In genomic region chr8:69271203-69271554, GRCm38 (mm10) we compare ENCODE assay signal across 8 mouse cellular contexts. TPM values are rescaled to one million over a fixed set of nuclear protein-coding genes. Genes with fewer than 3 reads are reported as not detected.
DNase-seq lines count a peak whose midpoint lies in the region; ATAC-seq and TF ChIP-seq lines count a peak whose summit lies in the region.

No protein-coding gene starts in this region.

- no peaks in the 10 kb centered on the region; the same call in 1 of the 2 replicates for H3K4me1 ChIP-seq in cerebellum, adult 2 months (ENCODE audit: control insufficient read depth, insufficient read depth, low read length)
- H3K4me1 ChIP-seq in neural tube, embryonic 11.5 days (ENCODE audit: control insufficient read depth, insufficient read depth, low read length), result peaks cover 4% of the 10 kb centered on the region; the same call in 1 of the 2 replicates
- peaks cover 11% of the 10 kb centered on the region for H3K4me1 ChIP-seq in limb, embryonic 15.5 days
- H3K4me1 ChIP-seq in stomach, embryonic 16.5 days (ENCODE audit: control insufficient read depth, insufficient read depth, low read length), result 0 out of 2 replicates have a peak, but pooled peaks cover 5% of the 10 kb centered on the region

- H3K9me3 ChIP-seq in neural tube, embryonic 11.5 days (ENCODE audit: control insufficient read depth, low read length), result no peaks in the 10 kb centered on the region
- H3K9me3 ChIP-seq in limb, embryonic 15.5 days, result no peaks in the 10 kb centered on the region
- 0 out of 2 replicates have a peak, but pooled peaks cover 6% of the 10 kb centered on the region for H3K9me3 ChIP-seq in stomach, embryonic 16.5 days (replicated peaks; ENCODE audit: control insufficient read depth, low read length)

- peak; percentile 86 for ATAC-seq in neural tube, embryonic 11.5 days (ENCODE audit: insufficient read depth, low FRiP score, low TSS enrichment)
- peak; percentile 72 for ATAC-seq in limb, embryonic 15.5 days (ENCODE audit: insufficient number of reproducible peaks, low FRiP score, low TSS enrichment, low read depth)
- peak; percentile 68 for ATAC-seq in stomach, embryonic 16.5 days (ENCODE audit: insufficient read depth, low FRiP score)

- no peaks in the 10 kb centered on the region for H3K27me3 ChIP-seq in cerebellum, adult 2 months (ENCODE audit: control insufficient read depth, insufficient read depth, low read length)
- H3K27me3 ChIP-seq in neural tube, embryonic 11.5 days (ENCODE audit: control insufficient read depth, insufficient read depth, low read length), result no peaks in the 10 kb centered on the region
- H3K27me3 ChIP-seq in limb, embryonic 15.5 days, result no peaks in the 10 kb centered on the region
- no peaks in the 10 kb centered on the region for H3K27me3 ChIP-seq in stomach, embryonic 16.5 days (ENCODE audit: control insufficient read depth, insufficient read depth, low read length)

- H3K36me3 ChIP-seq in neural tube, embryonic 11.5 days (ENCODE audit: control insufficient read depth, insufficient read depth, low read length), result no peaks in the 10 kb centered on the region
- H3K36me3 ChIP-seq in limb, embryonic 15.5 days, result peaks cover 5% of the 10 kb centered on the region; the same call in 1 of the 2 replicates
- H3K36me3 ChIP-seq in stomach, embryonic 16.5 days (ENCODE audit: control insufficient read depth, insufficient read depth, low read length), result peaks cover 7% of the 10 kb centered on the region; the same call in 1 of the 2 replicates

- peak overlapping the region; percentile 76 for H3K27ac ChIP-seq in cerebellum, adult 2 months (ENCODE audit: insufficient read depth, low read length)
- 0 out of 2 replicates have a peak overlapping the region, but pooled peaks have one; percentile 40 for H3K27ac ChIP-seq in neural tube, embryonic 11.5 days (ENCODE audit: low read depth, low read length)
- peak overlapping the region; percentile 69; the same call in 1 of the 2 replicates for H3K27ac ChIP-seq in limb, embryonic 15.5 days
- H3K27ac ChIP-seq in stomach, embryonic 16.5 days (ENCODE audit: low read length), result peak overlapping the region; percentile 63

- H3K9ac ChIP-seq in neural tube, embryonic 11.5 days (ENCODE audit: low read length), result peak overlapping the region; percentile 81
- peak overlapping the region; percentile 43 for H3K9ac ChIP-seq in limb, embryonic 15.5 days
- peak overlapping the region; percentile 78 for H3K9ac ChIP-seq in stomach, embryonic 16.5 days (ENCODE audit: low read length)

- DNase-seq in cerebellum, adult 2 months, result no peak
- no peak for DNase-seq in cerebellum, adult 9-11 months
- DNase-seq in neural tube, embryonic 11.5 days (ENCODE audit: low spot score), result no peak
- DNase-seq in neural tube, embryonic 10.5 days (ENCODE audit: extremely low spot score, low spot score), result no peak
- DNase-seq in embryo, embryonic 10.5 days (ENCODE audit: low spot score), result no peak
- no peak for DNase-seq in right cerebral cortex, adult 2 months (ENCODE audit: low spot score in 2 of 2)

- TF ChIP-seq POLR2A in cerebellum, adult 2 months (IDR thresholded peaks at IDR 0.05; ENCODE audit: borderline replicate concordance, insufficient read depth, low read length), result no peak

- WGBS in cerebellum, adult 2 months, result 11% methylated on average over 6 of the region's 6 CpGs
- WGBS in neural tube, embryonic 11.5 days, result 20% methylated on average over 6 of the region's 6 CpGs
- WGBS in limb, embryonic 15.5 days, result 12% methylated on average over 6 of the region's 6 CpGs
- WGBS in stomach, embryonic 16.5 days, result 10% methylated on average over 6 of the region's 6 CpGs

- peak overlapping the region; percentile 94 for H3K4me3 ChIP-seq in cerebellum, adult 2 months (replicated peaks; ENCODE audit: insufficient read depth, low read depth, low read length)
- H3K4me3 ChIP-seq in neural tube, embryonic 11.5 days (ENCODE audit: low read depth, low read length), result peak overlapping the region; percentile 55
- peak overlapping the region; percentile 50 for H3K4me3 ChIP-seq in limb, embryonic 15.5 days
- peak overlapping the region; percentile 67 for H3K4me3 ChIP-seq in stomach, embryonic 16.5 days (replicated peaks; ENCODE audit: low read length)

- peak overlapping the region; percentile 46 for H3K4me2 ChIP-seq in neural tube, embryonic 11.5 days (ENCODE audit: low read depth)
- H3K4me2 ChIP-seq in limb, embryonic 15.5 days, result peak overlapping the region; percentile 57
- peak overlapping the region; percentile 66 for H3K4me2 ChIP-seq in stomach, embryonic 16.5 days (ENCODE audit: low read depth, low read length)

- no peak for TF ChIP-seq CTCF in cerebellum, adult 2 months (IDR thresholded peaks at IDR 0.05; ENCODE audit: borderline replicate concordance, insufficient read depth, low read depth, low read length)

RNA-seq across cellular contexts. Expression of gene D130040H23Rik, which starts 0.3 kb away (rescaled TPM):
- polyA plus RNA-seq in cerebellum, adult 2 months (2012; rRNA removed), result 7.8 and 8.0 TPM in 2 replicates
- 5.9 and 6.5 TPM in 2 replicates for polyA plus RNA-seq in neural tube, embryonic 11.5 days (2014; fragmentation: Nextera tagmentation; extraction: Ambion mirVana)
- polyA plus RNA-seq in limb, embryonic 15.5 days (2015; fragmentation: Nextera tagmentation; extraction: Ambion mirVana), result 3.9 and 5.5 TPM in 2 replicates
- 5.2 and 6.7 TPM in 2 replicates for polyA plus RNA-seq in stomach, embryonic 16.5 days (2015; fragmentation: Nextera tagmentation; extraction: Ambion mirVana)
